Mouse (Mus musculus) brain, embryonic 14.5 days (tissue): ENCODE measurements at regions not wholly inside any gene's neighbourhood (a gene's known extent, or its start where the extent isn't known, plus 50 kb on each side); places are given as distances from the start of the nearest gene placed in this dataset.

Experiments used
- CTCF ChIP-seq: fragments of 200-500 bp; IDR thresholded peaks from 2 replicates; pipeline ENCODE4 v1.5.1; 2012; ENCODE audit warnings: inconsistent platforms, mild to moderate bottlenecking, moderate library complexity, borderline replicate concordance; ENCODE audit not compliant: insufficient read depth, insufficient read length; ENCODE audit errors: extremely low read depth
- POLR2A ChIP-seq: fragments of 200-500 bp; IDR thresholded peaks from 2 replicates; pipeline ENCODE4 v1.6.1; 2012; ENCODE audit warnings: mild to moderate bottlenecking, inconsistent platforms, borderline replicate concordance; ENCODE audit not compliant: poor library complexity, insufficient read depth, insufficient read length, severe bottlenecking; ENCODE audit errors: extremely low read depth

GRCm38 (mm10) chr4:82148129-82149064 lies 557.2 kb downstream of the Nfib start:
- TF ChIP-seq CTCF (no peak), POLR2A (no peak)
